Mouse (Mus musculus) thymus, postnatal 14 days (tissue): ENCODE measurements around the gene Med15.
"Not testable (repeated sequence)": the region's sequence is repeated elsewhere in the genome, so short reads cannot be mapped to it uniquely, and the experiment has no call there.

Source experiments
- DNase-seq: peaks from one replicate; pipeline ENCODE4 v3.0.0; 2021

The Med15 gene

DNA sequence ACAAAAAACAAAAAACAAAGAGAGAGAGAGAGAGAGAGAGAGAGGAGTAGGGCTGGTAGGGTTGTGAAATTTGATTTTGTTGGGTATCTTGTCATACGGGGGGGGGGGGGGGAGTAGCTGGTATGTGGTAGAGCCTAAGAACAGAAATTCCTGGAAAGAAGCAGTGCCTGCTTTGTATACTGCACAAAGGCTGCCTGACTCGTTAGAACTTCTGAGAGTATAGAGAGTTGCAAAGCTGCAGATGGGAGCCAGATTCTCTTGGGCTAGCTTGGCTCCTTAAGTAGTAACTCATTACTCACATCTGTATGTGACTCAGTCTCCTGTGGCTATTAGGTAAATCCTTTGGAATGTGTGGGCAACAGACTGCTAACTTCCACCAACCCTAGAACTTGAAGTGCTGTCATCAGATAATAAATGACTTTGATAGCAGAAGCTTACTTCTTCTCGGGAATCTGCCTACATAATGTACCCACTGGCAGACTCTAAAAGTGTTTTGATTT lies at the start of gene Med15:
Gene Med15 (minus strand): TSS at position 51 of the 500 bp plus-strand sequence.
- no peak for DNase-seq

DNA sequence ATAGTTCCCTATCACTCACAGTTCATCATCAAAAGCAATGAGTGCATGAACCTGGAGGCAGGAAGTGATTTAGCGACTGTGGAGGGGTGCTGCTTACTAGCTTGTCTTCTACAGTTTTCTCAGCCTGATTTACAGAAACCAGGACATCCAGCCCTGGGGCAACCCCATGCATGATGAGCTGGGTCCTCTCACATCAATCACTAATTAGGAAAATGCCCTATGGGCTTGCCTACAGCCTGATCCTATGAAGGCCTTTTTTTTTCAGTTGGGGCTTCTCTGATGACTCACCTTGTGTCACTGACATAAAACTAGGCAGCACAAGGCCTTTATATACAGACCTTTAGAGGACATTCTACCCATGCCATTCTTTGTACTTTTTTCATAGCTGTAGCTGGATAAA lies 47.0 kb upstream of the Med15 start:
- no peak for DNase-seq

DNA sequence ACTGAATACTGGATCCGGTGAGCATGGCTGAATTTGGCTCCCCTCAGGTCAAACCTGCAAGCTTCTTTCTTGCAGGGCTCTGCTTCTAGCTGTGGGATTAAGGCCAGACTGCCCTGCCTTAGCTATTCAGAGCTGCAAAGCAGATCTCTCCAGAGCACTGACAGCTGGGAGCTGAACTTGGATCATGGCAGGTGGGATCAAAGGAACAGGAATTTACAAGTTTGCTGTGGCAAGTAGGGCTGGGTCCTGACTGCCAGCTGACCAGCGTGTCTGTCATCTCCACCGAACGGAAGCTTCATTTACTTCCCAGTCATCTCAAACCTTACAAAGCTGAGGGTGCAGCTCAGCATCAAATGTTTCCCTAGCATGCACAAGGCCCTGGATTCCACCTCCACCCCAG lies 45.5 kb upstream of the Med15 start:
- DNase-seq = no peak

DNA sequence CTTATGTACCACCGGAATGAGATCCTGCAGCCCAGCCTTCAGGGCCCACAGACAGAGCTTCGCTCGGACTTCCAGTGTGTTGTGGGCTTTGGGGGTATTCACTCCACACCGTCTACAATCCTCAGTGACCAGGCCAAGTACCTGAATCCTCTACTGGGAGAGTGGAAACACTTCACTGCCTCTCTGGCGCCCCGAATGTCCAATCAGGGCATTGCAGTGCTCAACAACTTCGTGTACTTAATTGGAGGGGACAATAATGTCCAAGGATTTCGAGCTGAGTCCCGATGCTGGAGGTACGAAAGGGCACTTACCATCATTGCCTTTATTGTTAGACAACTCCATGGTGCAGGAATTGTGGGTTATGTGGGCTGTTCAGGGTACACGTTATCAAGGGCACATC lies 44.1 kb upstream of the Med15 start:
- peak; percentile 41 for DNase-seq

DNA sequence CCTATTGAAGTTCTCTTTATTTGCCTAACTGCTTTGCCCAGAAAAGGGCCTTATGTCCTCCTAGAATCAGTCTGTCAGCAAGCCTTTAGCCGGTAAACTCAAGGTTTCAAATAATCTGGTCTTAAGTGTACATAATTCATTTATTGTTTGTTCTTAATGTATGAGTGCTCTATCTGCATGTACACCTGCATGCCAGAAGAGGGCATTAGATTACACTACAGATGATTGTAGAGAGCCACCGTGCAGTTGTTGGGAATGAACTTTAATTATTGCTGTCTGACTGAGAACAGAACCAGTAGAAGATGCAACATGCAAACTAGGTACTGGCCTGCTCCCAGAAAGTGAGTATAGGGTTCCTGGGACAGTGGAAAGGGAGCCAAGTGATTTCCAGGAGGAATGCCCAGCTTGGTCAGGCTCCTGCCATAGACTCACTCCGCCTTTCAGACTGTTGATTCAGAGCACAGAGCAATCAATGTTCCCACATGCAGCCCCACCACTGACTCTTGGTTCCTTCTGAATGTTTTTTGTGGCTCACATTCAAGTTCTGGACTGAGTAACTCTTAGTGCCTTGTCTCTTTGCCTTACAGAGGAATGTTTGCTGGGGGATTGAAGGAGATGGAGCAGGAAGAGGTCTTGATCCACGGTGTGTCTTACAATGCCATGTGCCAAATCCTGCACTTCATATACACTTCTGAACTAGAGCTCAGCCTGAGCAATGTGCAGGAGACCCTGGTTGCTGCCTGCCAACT lies 38.6 kb upstream of the Med15 start:
- DNase-seq = no peak

DNA sequence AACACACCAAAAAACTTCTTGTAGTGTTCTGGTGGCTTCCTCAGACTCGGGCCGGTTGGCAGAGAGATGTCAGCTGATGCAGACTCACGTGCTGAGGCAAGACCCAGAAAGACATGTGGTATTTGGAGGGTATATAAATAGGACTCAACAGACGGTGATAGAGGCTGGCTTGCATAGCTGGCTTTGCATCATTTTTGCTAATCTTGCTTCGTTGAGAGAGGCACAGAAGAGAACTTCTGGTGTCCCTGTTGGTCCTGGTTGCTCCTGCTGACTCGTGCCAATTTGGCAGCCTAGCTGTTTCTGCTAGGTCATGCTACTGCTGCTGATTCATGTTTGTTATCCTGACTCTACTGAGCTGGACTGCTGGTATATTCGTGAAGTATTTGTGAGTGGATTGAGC lies 36.1 kb upstream of the Med15 start:
- no peak for DNase-seq

DNA sequence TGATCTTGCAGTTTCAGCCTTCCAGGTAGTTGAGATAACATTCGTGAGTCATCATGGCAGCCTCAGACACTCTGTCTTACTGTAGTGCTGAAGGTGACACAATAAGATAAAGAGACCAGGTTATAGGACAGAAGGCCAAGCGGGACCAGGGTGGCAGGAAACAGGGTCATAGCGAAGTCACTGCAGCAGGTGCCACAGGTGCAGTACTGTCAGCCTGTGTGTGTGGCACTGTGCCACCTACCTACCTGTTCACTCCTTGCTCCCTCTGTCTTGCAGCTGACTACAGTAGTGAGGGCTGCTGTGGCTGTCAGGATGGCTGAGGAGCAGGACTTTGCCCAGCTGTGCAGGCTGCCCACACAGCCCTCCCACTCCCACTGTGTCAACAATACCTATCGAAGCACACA lies 31.4 kb upstream of the Med15 start:
- no peak for DNase-seq

DNA sequence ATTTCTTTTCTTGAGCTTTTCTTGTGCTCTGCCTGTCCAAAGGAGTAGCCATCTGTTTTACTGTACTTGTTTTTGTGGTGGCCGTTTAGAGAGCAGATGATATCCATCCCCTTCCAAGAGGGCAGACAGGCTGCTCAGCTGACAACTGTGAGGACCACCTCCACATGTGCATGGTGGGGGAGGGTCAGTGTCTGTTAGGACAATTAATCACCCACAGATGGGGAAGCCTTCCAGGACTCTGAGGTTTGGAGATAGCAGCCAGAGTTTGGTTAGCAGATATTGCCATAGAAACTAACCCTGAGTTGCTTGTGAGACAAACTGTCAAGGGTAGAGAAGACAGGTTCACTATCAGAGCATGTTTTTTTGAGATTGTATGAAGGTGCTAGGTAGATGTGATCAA lies 28.4 kb upstream of the Med15 start:
- no peak for DNase-seq

DNA sequence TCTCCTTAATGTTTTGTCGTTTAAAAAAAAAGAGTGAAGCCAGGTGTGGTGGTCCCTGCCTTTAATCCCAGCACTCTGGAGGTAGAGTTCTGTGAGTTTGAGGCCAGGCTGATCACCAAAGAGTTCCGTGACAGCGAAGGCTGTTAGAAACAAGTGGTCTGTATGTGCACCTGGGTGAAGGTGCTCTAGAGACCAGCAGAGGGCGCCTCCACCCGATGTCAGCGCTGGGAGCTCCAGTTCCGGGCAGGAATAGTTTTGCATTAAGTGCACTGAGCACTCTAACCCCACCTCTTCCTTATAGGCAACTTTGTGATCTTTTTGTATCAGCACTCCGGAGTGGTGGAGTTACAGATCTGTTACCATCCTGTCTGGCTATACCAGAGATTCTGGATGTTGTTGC lies 28.0 kb upstream of the Med15 start:
- DNase-seq = peak; percentile 51

DNA sequence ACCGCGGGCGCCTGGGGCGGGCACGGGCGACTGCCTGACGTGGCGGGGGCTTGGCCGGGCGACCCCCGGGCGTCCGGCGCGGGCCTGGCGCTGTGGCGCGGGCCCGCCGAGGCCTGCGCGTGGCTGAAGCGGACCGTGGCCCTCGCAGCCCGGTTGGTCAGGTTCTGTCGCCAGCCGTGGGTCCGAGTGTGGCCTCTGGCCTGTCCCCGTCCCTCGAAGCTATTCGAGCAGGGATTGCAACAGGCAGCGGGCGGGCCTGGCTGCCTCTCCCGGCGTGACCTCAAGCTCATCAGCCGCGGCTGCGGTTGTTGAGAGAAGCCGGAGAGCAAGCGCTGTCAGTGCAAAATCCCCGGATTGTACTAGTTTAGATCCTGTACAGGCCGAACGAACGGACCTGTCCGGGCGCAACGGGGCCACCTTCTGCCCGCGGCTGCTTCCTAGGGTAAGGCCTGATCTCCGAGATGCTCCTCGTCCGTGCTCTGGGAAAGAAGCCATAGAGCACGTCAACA lies 27.2 kb upstream of the Med15 start:
- no peak for DNase-seq

DNA sequence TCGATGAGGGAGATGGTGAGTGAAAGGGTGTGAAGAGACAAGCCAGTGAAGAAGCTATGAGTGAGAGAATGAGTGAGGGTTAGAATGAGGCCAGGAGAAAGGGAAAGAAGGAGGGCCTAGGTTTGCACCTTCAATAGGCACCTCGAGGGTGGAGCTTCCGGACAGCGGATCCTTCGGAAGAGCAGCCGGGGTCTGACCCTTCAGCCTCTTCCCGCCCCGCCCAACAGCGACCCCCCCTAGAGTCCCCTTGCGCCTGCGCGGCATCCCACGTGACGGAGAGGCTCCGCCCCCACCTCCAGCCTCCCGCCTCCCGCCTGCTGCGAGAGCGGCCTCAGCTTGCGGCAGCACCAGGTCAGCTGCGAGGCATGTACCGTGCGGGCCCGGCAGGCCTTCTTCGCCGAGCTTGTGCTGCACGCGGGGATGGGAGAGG lies 26.7 kb upstream of the Med15 start, which contains the start of gene Klhl22:
Gene Klhl22 (plus strand): TSS at position 275 of the 430 bp plus-strand sequence.
- peak; percentile 97 for DNase-seq

DNA sequence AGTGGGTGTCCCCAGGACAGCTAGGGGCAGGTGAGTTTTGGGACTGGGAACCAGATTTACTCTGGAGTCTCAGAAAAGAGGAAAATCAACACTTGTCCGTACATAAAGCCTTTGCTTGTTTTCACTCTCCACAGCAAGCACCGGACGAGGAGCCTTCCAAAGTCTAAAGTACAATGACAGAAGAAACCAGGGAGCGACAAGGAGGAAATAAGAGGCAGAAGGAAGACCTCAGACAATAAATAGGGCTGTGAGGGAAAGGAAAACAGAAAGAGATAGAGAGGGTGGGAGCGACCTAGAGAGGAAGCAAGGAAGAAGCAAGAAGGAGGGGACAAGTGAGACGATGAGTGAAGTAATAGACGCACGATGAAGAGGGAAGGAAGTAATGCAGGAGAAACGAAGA lies 26.2 kb upstream of the Med15 start:
- DNase-seq = no peak

DNA sequence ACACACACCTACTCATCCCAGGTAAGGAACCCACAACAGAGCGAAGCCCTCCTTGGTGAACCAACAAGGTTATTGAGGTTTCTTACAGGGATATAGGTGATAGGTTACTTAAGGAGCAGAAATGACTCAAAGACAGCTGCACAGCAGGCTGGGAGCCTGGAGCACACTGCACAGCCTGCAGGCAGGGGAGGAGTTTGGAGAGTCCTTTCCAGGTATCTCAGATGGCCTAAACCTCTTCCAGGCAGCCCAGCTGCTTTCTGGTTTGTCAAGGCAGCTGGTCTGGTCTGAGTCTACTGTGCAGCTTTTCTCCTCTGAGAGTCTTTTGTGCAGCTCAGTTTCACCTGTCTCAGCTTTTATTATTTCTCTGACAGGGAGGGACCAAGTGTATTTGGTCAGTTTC lies 25.1 kb upstream of the Med15 start:
- no peak for DNase-seq

DNA sequence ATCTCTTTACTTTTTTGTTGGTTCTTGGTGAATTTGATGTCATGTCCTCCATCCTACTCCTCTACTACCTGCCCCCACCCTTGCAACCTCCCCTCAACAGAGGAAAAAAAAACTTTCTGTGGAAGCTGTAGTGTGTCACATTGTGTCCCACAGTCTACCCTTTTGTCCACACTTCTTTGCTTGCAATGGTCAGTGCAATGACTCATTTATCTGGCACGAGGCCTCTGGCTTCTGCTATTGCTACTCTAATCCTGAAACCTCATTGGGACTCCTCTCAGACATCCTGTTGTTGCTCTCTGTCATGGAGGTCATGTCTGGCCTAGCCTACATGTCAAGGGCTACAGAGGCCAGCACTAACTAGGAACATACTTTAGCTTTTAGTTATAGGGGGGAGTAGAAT lies 21.0 kb upstream of the Med15 start:
- no peak for DNase-seq

DNA sequence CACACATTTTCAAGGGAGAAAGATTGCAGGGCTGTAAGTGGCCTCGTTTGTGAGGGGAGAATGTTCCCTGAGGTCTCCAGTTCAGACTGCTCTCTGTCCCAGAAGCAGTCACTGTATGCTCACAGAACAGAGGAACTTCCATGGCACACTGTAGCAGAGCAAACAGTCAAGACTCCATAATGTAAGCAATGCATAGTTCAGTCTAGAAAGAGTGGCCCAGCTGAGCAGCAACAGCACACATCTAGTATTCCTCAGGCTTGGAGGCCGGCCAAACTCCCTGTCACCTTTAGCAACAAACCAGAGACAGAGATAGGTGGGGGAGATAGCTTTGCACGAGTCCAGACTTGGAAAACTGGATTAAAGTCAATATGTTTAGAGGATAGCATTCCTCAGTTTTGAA lies 20.3 kb upstream of the Med15 start:
- DNase-seq = no peak

DNA sequence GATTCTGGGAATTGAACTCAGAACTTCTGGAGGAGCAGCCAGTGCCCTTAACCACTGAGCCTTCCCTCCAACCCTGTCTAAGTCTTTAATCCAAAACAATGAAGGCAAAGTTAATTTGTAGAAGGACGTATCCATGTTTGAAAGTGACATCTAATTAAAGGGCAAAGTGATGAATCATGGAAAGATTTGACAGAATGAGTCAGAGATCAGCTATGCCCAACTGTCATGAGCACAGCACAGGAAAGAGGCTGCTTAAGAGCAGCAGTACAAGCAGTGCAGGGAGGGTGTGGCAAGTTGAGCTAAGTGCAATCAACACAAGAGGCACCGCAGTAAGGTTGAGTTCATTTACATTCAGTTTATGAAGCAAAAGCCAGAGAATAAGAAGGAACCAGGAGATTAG lies 12.4 kb upstream of the Med15 start:
- DNase-seq = no peak

DNA sequence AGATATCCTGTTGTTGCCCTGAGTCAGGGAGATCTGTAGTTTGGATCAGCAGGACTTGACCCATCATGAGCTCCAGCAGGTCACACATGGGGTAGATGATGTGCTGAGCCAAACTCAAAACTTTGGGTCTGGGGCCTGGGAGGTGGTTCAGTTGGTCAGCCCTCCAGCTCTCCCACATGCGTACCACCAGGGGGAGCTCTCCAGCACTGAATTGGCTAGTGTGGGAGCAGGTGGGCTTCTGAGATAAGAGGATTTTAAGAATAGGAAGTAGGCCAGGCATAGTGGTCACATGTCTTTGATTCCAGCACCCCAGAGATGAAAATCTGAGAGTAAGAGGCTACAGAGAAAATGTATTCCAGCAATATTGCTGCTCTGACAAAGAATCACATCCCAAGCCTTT lies 11.8 kb upstream of the Med15 start:
- DNase-seq = peak; percentile 50

DNA sequence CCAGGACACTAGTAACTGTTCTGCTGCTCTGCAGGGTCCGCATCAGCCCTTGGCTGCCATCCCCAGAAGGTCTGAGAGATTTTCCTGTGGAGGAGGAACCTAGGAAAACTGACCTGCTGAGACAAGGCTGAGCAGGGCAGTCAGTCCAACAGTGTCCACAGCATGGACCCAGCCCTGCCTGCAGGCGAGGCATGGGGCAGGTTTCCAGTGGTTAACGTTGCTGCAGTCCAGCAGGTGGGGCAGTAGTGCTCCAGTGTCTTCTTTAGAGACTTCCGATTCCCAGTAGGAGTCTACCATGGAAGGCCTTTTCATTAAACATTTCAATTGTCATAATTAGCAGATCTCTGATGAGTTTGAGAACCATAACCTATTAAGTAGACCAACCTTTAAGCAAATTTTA lies 10.6 kb upstream of the Med15 start:
- DNase-seq = no peak

DNA sequence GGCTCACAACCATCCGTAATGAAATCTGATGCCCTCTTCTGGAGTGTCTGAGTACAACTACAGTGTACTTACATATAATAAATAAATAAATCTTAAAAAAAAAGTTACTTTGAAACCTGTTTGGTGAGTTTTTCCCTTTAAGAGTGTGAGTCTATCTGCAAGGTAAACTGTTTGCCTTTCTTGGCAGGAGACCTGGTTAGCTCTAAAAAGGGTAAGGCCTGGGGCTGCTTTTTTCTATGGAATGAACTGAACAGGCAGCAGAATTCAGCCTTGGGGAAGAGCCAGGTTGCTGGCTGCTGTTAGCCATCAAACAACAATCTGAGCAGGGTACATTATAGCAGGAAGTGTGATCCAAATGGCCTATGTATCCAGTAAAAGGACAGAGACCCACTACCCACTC lies 10.1 kb upstream of the Med15 start:
- DNase-seq = no peak

DNA sequence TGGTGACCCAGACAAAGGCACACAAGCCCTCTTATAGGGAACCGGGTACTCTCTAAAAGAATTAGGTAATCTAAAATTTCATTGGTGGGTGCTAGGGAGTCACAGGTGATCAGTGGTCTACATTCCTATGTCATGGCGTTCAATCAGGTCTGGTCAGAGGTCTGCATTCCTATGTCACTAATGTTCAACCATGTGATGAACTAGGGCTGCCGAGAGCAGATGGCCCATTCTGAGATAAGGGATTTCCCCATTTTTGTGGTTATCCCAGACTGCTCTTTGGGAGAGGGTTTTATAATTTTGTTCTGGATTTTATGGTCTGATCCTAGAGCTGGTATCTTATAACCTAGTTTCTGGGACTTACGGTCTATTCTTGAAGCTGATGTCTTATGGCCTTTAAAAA lies 7.4 kb upstream of the Med15 start:
- DNase-seq = no peak

DNA sequence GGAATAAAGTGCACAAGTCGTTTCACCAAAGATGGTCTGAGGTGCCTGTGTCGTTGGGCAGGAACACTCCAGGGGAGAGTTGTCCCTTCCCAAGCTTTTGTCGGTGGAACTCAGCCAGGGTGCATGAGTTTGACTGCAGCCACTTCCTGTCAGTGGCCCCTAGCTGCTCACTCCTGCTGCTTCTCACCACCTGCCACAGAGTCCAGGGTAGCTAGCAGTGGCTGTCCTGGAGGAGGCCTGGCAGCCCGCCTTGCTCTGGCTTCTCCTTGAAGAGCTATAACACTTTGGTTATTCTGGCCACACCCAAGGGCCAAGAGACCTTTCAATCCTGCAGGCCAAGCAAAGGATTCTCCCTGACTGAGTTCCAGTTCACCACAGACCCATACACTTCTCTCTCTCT lies 3.5 kb upstream of the Med15 start:
- no peak for DNase-seq

DNA sequence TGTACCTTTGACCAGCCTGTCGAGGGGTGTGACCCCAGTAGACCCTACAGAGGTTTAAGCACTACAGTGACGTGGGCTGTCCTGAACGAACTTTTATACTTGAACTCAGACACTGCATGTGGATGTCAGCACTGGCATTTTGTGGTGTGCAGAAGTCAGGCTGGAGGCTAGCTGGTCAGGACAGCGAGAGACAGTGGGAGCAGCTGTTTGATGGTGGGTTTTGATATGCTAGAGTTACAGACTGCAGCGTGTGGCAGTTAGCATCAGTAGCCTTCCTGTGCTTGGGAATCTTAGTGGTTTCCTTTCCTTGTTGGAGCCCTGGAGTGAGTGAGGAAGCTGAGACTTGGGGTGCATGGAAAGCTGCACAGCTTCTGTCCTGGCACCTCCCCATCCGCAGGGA lies 2.2 kb upstream of the Med15 start:
- DNase-seq = not testable (repeated sequence)

DNA sequence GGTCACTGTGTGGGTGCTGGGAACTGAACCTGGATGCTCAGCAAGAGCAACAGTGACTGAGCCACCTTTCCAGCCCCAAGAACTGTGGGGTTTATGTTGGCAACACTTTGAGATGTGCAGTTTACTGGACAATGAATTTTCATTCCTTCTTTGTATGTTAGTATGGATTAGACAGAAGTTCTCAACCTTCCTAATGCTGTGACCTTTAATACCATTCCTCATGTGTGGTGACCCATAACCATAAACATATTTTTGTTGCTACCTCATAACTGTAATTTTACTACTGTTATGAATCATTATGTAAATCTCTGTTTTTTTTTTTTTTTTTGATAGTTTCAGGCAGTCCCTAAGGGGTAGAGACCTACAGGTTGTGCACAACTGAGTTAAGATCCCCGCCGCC lies 955 bp upstream of the Med15 start:
- no peak for DNase-seq

DNA sequence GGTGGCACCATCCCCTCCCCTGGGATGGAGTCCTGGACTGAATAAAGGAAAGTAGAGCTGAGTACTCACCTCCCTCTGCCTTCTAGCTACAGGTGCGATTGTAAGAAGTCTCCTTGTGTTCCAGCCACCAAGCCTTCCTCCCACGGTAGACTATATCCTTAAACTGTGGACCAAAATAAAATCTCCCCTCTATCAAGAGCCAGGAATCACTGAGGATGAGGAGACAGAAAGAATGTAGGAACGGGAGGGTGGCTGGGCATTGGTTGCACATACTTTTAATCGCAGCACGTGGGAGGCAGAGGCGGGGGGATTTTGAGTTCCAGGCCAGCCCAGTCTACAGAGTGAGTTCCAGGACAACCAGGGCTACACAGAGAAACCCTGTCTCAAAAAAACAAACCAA lies 260 bp downstream of the Med15 start:
- DNase-seq = no peak

DNA sequence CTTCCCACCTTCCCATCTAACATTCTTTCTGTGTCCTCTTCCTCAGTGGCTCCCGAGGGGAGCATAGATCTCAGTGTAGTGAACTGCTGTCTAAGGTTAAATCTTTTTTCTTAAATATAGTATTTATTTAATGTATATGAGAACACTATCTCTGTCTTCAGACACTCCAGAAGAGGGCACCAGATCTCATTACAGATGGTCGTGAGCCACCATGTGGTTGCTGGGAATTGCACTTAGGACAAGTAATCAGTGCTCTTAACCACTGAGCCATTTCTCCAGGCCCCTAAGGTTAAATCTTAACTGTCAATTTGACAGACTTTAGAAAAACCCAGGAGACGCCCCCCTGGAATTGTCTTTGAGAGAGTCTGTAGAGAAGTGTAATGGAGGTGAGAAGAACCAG lies 670 bp downstream of the Med15 start:
- DNase-seq = no peak
